Mouse (Mus musculus): ENCODE data around the gene Arid1b. TPM values are rescaled to one million over a fixed set of nuclear protein-coding genes. Genes with fewer than 3 reads are reported as not detected.

The Arid1b gene
- polyA plus RNA-seq, 1 experiment from 2014 or later = 12.5 TPM

DNA sequence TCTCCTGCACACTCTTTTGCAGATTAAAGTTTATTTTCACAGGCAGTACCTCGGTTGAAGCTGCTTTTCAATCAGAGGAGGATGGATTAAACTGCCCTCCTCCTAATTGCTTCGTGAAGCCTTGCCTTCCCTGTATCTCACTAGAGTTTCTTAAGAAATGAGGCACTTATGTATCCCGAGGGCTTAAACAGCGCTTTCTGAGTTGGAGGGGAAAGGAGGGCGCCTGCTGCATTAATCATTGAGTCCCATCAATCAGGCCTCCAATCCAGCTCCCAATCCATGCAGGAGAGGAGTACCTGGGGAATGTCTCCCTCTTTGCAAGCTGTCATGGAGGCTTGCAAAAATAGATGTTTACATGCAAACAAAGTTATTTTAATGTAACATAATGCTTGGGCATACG is 21.9 kb upstream of the Arid1b start:
- Histone ChIP-seq H3K4me3 (no peak overlapping the region), H3K27me3 (no peaks in the 10 kb centered on the region), H3K9ac (no peak overlapping the region), H3K27ac (no peak overlapping the region), H3K36me3 (no peaks in the 10 kb centered on the region), H3K9me3 (no peaks in the 10 kb centered on the region), H3K4me1 (no peaks in the 10 kb centered on the region), H3K4me2 (replicated peaks) (no peak overlapping the region)
- 51% methylated on average over 6 of the region's 6 CpGs for WGBS
- no peak for ATAC-seq (ENCODE audit: low FRiP score, low read depth)

DNA sequence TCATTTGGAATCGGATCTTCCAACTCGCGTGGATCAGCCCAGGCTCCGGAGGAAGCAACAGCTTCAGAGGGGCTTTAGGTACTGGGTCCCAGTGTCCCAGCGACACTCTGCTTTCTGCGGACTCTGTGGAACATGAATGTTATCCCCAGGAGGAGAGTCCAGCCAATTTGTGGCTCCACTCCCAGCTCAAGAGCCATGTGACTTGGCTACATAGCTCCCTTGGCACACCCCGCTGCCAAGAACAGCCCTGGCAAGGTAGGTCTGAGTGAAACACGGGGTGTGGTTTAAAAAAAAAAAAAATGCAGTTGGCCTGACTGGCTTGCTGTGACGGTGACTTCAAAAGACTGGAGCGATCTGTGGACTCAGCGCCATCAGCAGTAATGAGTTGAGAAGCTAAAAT is 19.4 kb upstream of the Arid1b start:
- Histone ChIP-seq H3K27me3 (no peaks in the 10 kb centered on the region), H3K4me3 (no peak overlapping the region), H3K27ac (no peak overlapping the region), H3K9ac (no peak overlapping the region), H3K9me3 (no peaks in the 10 kb centered on the region), H3K36me3 (no peaks in the 10 kb centered on the region), H3K4me1 (no peaks in the 10 kb centered on the region), H3K4me2 (replicated peaks) (no peak overlapping the region)
- 65% methylated on average over 11 of the region's 11 CpGs for WGBS
- no peak for ATAC-seq (ENCODE audit: low FRiP score, low read depth)

DNA sequence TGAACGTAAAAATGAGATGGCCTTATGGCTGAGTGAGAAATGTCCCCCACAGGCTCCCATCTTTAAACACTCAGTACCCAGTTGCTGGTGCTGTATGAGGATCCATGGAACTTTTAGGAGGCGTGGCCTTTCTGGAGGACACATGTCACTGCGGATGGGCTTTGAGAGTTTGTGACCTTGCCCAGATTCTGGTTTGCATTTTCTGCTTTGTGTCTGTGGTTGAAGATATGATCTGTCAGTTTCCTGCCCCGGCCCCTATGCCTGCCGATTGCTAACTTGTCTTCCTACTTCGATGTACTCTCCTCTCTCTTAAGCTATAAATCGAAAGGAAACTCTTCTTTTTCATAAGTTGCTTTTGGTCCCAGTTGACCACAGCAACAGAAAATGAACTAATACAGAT is 14.0 kb upstream of the Arid1b start:
- no peaks in the 10 kb centered on the region for H3K9me3 ChIP-seq
- no peak overlapping the region for H3K9ac ChIP-seq
- no peak overlapping the region for H3K27ac ChIP-seq
- H3K36me3 ChIP-seq = no peaks in the 10 kb centered on the region
- no peaks in the 10 kb centered on the region for H3K4me1 ChIP-seq
- H3K4me3 ChIP-seq = no peak overlapping the region
- H3K27me3 ChIP-seq = no peaks in the 10 kb centered on the region
- H3K4me2 ChIP-seq (replicated peaks) = no peak overlapping the region
- no peak for ATAC-seq (ENCODE audit: low FRiP score, low read depth)
- 88% methylated on average over 7 of the region's 7 CpGs for WGBS

DNA sequence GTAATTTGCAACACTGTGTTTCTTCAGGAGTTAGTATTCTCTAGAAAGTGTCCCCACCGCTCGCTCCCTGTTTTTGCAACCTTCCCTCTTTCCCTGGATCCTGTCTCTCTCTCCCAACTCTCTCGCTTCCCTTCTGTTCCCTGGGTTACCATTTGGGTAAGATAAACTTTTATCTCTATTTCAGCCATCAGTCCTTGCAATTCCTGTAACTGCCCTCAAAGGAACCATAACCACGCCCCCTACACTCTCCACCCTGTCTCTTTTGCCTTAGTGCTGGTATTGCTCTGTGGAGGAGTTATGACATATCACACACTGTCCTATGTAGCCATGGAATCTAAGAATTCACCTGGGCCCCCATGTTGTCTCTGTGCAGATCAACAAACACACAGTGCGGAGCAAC is 11.3 kb upstream of the Arid1b start:
- H3K4me3 ChIP-seq = no peak overlapping the region
- no peak overlapping the region for H3K4me2 ChIP-seq (replicated peaks)
- no peak overlapping the region for H3K9ac ChIP-seq
- no peaks in the 10 kb centered on the region for H3K27me3 ChIP-seq
- ATAC-seq (ENCODE audit: low FRiP score, low read depth) = no peak
- no peaks in the 10 kb centered on the region for H3K4me1 ChIP-seq
- no peaks in the 10 kb centered on the region for H3K9me3 ChIP-seq
- WGBS = 93% methylated on average over 5 of the region's 5 CpGs
- H3K27ac ChIP-seq = no peak overlapping the region
- H3K36me3 ChIP-seq = no peaks in the 10 kb centered on the region

DNA sequence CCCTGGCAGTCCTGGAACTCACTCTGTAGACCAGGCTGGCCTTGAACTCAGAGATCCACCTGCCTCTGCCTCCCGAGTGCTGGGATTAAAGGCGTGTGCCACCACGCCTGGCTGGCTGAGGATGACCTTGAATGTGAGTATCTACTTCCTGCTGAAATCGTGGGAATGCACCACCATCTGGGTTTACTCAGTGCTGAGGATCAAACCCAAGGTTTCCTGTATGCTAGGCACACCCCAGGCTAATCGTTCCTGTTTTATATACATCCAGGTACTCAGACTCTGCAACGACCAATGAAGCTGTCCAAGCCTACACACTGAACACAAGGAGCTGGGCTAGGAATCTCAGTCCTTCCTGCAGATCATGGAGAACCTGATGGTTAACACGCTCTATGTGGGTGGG is 9.4 kb upstream of the Arid1b start:
- H3K9me3 ChIP-seq = no peaks in the 10 kb centered on the region
- WGBS = 68% methylated on average over 7 of the region's 7 CpGs

DNA sequence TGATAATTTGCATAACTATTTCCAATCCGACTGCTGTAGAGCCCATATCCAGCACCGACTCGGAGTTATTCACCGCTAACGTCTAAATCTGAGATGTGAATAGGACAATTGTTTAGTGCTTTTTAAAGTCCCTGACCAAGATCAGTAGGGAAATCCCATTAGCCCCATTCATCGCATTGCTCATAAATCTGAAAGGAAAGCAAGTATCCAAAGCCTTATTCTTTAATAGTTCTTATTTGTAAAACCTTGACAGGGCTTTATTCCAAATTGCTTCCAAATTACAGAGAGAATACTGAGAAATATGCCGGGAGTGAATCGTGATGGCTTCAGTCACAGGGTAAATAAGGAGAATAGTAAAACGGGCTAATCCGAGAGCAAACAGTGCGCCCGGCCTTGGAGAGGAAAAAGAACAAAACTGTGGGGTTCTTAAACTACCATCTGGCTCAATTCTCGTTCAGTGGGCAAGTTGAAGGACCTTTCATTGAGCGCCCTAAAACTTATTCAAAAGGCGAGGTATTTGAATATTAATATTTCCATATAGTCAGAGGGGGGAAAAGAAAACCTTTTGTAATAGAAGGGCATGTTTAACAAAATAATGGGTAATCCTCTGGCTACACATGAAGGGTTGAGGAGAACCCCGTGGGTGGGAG is 3.1 kb upstream of the Arid1b start:
- 79% methylated on average over 16 of the region's 16 CpGs for WGBS
- Histone ChIP-seq H3K9me3 (no peaks in the 10 kb centered on the region), H3K4me2 (replicated peaks) (no peak overlapping the region), H3K27ac (no peak overlapping the region), H3K4me1 (peaks cover 11% of the 10 kb centered on the region), H3K9ac (no peak overlapping the region), H3K4me3 (no peak overlapping the region), H3K27me3 (no peaks in the 10 kb centered on the region), H3K36me3 (no peaks in the 10 kb centered on the region)
- ATAC-seq (ENCODE audit: low FRiP score, low read depth) = no peak

More for the DNA sequence above, 9.4 kb upstream of the Arid1b start:
- H3K27ac ChIP-seq = no peak overlapping the region
- no peaks in the 10 kb centered on the region for H3K27me3 ChIP-seq
- no peak overlapping the region for H3K9ac ChIP-seq
- no peak for ATAC-seq (ENCODE audit: low FRiP score, low read depth)
- no peaks in the 10 kb centered on the region for H3K4me1 ChIP-seq
- no peak overlapping the region for H3K4me3 ChIP-seq
- H3K36me3 ChIP-seq = no peaks in the 10 kb centered on the region
- no peak overlapping the region for H3K4me2 ChIP-seq (replicated peaks)

DNA sequence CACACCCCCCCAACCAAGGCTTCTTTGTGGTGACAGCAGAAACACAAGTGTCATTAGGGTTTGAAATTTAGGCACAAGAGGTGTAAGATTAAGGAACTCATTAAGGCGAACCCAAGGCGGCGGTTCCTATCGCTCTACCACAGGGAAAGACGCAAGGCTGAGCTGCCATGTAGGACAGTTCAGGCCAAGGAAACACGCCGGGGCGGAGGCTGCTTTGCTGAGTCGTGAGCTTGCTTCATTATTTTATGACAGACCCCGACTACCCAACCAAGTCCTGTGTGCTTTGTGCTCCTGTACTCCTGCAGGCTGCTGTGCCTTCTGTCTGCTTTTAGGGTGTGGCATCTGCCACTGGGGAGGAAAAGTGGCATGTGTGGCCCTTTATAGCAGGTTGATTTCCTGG is 2.5 kb upstream of the Arid1b start:
- Histone ChIP-seq H3K27ac (no peak overlapping the region), H3K9me3 (no peaks in the 10 kb centered on the region), H3K27me3 (no peaks in the 10 kb centered on the region), H3K4me3 (no peak overlapping the region), H3K9ac (no peak overlapping the region), H3K36me3 (no peaks in the 10 kb centered on the region), H3K4me2 (replicated peaks) (no peak overlapping the region), H3K4me1 (peaks cover 11% of the 10 kb centered on the region)
- ATAC-seq (ENCODE audit: low FRiP score, low read depth) = no peak
- 78% methylated on average over 10 of the region's 10 CpGs for WGBS

DNA sequence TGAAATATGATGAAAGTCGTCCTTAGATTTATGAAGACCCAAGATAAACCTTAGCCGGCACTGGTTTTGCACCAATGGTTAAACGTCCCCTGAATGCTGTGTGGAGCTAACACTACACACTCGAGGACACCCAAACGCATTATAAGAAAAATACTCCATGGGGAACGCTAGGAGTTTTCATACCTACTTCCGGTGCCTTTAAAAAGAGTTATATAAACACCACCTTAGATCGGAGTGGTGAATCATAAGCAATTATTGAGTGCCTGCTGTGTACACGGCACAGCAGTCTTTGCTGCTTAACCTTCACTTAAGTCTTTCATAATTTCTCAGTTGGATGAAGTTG is 664 bp upstream of the Arid1b start:
- Histone ChIP-seq H3K9me3 (no peaks in the 10 kb centered on the region), H3K27me3 (no peaks in the 10 kb centered on the region), H3K9ac (peak overlapping the region; percentile 100), H3K27ac (peak overlapping the region; percentile 100), H3K4me2 (replicated peaks) (peak overlapping the region; percentile 79), H3K36me3 (no peaks in the 10 kb centered on the region), H3K4me1 (peaks cover 14% of the 10 kb centered on the region), H3K4me3 (peak overlapping the region; percentile 92)
- WGBS = 6% methylated on average over 9 of the region's 9 CpGs
- no peak for ATAC-seq (ENCODE audit: low FRiP score, low read depth)

DNA sequence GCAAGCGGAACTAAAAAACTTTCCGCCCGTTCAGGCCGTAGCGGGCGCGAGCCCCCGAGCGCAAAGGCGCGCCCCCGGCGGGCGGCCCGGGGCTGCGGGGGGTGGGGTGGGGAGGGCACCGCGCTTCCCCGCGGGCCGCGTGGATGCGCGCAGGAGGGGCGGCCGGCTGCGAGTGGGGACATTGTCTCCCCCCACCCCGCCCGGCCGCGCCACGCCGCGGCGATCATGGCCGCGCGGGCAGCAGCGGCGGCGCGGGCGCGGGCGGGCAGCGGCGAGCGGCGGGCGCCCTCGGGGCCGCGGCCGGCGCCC is 326 bp downstream of the Arid1b start:
- H3K4me2 ChIP-seq (replicated peaks) = peak overlapping the region; percentile 79
- peak overlapping the region; percentile 100 for H3K27ac ChIP-seq
- H3K9ac ChIP-seq = peak overlapping the region; percentile 100
- no peaks in the 10 kb centered on the region for H3K9me3 ChIP-seq
- no peaks in the 10 kb centered on the region for H3K27me3 ChIP-seq
- peak; percentile 68 for ATAC-seq (ENCODE audit: low FRiP score, low read depth)
- WGBS = 4% methylated on average over 15 of the region's 55 CpGs
- H3K4me3 ChIP-seq = peak overlapping the region; percentile 92
- H3K36me3 ChIP-seq = no peaks in the 10 kb centered on the region
- peaks cover 19% of the 10 kb centered on the region for H3K4me1 ChIP-seq

DNA sequence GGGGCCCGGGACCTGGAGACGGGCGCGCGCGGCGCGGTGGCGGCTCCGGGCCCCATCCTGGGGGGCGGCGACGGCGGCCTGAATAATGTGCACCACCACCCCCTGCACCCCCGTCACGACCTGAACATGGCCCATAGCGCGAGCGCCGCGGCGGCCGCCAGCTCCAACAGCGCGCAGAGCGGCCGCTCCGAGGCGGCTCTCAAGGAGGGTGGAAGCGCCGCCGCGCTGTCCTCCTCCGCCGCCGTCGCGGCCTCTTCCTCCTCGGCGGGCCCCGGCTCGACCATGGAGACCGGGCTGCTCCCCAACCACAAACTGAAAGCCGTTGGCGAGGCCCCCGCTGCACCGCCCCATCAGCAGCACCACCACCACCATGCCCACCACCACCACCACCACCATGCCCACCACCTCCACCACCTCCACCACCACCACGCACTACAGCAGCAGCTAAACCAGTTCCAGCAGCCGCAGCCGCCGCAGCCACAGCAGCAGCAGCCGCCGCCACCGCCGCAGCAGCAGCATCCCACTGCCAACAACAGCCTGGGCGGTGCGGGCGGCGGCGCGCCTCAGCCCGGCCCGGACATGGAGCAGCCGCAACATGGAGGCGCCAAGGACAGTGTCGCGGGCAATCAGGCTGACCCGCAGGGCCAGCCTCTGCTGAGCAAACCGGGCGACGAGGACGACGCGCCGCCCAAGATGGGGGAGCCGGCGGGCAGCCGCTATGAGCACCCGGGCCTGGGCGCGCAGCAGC is 855 bp downstream of the Arid1b start:
- Histone ChIP-seq H3K4me2 (replicated peaks) (peak overlapping the region; percentile 79), H3K4me3 (peak overlapping the region; percentile 92), H3K27ac (peak overlapping the region; percentile 100), H3K27me3 (no peaks in the 10 kb centered on the region), H3K4me1 (peaks cover 22% of the 10 kb centered on the region), H3K36me3 (no peaks in the 10 kb centered on the region), H3K9me3 (no peaks in the 10 kb centered on the region), H3K9ac (peak overlapping the region; percentile 100)
- ATAC-seq (ENCODE audit: low FRiP score, low read depth) = peak; percentile 66
- WGBS = 0% methylated on average over 69 of the region's 81 CpGs

DNA sequence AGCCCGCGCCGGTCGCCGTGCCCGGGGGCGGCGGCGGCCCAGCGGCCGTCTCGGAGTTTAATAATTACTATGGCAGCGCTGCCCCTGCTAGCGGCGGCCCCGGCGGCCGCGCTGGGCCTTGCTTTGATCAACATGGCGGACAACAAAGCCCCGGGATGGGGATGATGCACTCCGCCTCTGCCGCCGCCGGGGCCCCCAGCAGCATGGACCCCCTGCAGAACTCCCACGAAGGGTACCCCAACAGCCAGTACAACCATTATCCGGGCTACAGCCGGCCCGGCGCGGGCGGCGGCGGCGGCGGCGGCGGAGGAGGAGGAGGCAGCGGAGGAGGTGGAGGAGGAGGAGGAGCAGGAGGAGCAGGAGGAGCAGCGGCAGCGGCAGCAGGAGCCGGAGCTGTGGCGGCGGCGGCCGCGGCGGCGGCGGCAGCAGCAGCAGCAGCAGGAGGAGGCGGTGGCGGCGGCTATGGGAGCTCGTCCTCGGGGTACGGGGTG is 1.5 kb downstream of the Arid1b start:
- no peaks in the 10 kb centered on the region for H3K27me3 ChIP-seq
- ATAC-seq (ENCODE audit: low FRiP score, low read depth) = peak; percentile 25; the same call in 1 of the 2 replicates
- H3K9me3 ChIP-seq = no peaks in the 10 kb centered on the region
- H3K4me2 ChIP-seq (replicated peaks) = peak overlapping the region; percentile 79
- no peaks in the 10 kb centered on the region for H3K36me3 ChIP-seq
- WGBS = under 1% methylated on average over 40 of the region's 56 CpGs
- peak overlapping the region; percentile 100 for H3K9ac ChIP-seq
- H3K4me1 ChIP-seq = peaks cover 29% of the 10 kb centered on the region
- H3K27ac ChIP-seq = peak overlapping the region; percentile 100
- H3K4me3 ChIP-seq = peak overlapping the region; percentile 92

DNA sequence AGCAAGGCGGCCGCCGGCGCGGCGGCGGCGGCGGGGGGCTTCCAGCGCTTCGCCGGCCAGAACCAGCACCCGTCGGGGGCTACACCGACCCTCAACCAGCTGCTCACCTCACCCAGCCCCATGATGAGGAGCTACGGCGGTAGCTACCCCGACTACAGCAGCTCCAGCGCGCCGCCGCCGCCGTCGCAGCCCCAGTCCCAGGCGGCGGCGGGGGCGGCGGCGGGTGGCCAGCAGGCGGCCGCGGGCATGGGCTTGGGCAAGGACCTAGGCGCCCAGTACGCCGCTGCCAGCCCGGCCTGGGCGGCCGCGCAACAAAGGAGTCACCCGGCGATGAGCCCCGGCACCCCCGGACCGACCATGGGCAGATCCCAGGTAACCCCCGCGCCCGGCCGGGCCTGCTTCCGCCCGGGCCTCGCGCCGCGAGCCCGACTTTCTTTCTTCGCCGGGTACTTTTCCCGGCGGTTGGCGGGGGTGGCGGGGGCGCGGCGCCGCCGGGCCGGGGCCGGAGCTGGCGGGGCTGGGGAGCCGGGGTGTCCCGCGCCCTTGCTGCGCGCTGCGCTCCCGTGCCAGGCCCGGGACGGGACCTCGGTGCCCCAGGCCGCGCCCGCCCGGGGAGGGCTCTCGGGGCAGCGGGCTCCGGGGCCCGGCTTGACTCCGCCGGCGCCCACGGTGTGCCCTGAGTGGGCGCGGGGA is 2.1 kb downstream of the Arid1b start:
- Histone ChIP-seq H3K27me3 (no peaks in the 10 kb centered on the region), H3K9me3 (no peaks in the 10 kb centered on the region), H3K4me1 (peaks cover 35% of the 10 kb centered on the region), H3K27ac (peak overlapping the region; percentile 100), H3K36me3 (no peaks in the 10 kb centered on the region), H3K4me2 (replicated peaks) (peak overlapping the region; percentile 79), H3K9ac (peak overlapping the region; percentile 100), H3K4me3 (peak overlapping the region; percentile 92)
- ATAC-seq (ENCODE audit: low FRiP score, low read depth) = peak; percentile 10; the same call in 1 of the 2 replicates
- under 1% methylated on average over 60 of the region's 95 CpGs for WGBS
